Mouse (Mus musculus) megakaryocyte-erythroid progenitor cell, adult 5-6 weeks (primary cell): Measurements from ENCODE around the gene Tmem30c. TPM values are rescaled to one million over a fixed set of nuclear protein-coding genes. Genes with fewer than 3 reads are reported as not detected.
"Not testable (repeated sequence)": the region's sequence is repeated elsewhere in the genome, so short reads cannot be mapped to it uniquely, and the experiment has no call there.

Source experiments
- ATAC-seq: replicated peaks from 2 replicates; pipeline ENCODE4 v1.8.0; 2016; ENCODE audit warnings: mild to moderate bottlenecking, inconsistent platforms; ENCODE audit not compliant: severe bottlenecking, poor library complexity, low FRiP score, low TSS enrichment
- total RNA-seq, 2 experiments: library from RNA; stranded (forward) in 1 of 2; stranded (reverse) in 1 of 2; fragments of 200-1000, 215-1000 nt in 1 of 2; fragments of >200 nt in 1 of 2; fragmentation: Nextera tagmentation in 1 of 2; gene quantifications; 2 replicates each; pipeline ENCODE4 v1.2.3; 2014 to 2017

Tmem30c gene
- total RNA-seq, 2 experiments from 2014 or later, result 0.31 TPM; not detected in 1

GRCm38 (mm10) chr16:57246596-57246995 is 46.1 kb downstream of the Tmem30c start:
- ATAC-seq, result peak; percentile 55; the same call in 1 of the 2 replicates

- ATAC-seq, result peak; percentile 87
Observed at GRCm38 (mm10) chr16:57243858-57244248, 48.8 kb downstream of the Tmem30c start.

GRCm38 (mm10) chr16:57243205-57243857 is 49.3 kb downstream of the Tmem30c start:
- no peak for ATAC-seq

- ATAC-seq, result no peak
Observed at GRCm38 (mm10) chr16:57242857-57243204, 49.8 kb downstream of the Tmem30c start.

GRCm38 (mm10) chr16:57235871-57236510 is 56.7 kb downstream of the Tmem30c start:
- no peak for ATAC-seq

GRCm38 (mm10) chr16:57231937-57232310 is 60.7 kb downstream of the Tmem30c start:
- ATAC-seq, result not testable (repeated sequence)

- ATAC-seq, result peak; percentile 99
Observed at GRCm38 (mm10) chr16:57231089-57231936, 61.4 kb downstream of the Tmem30c start, which contains the start of gene Tbc1d23. TSS of gene Tbc1d23 (minus strand) at chr16:57231504.

GRCm38 (mm10) chr16:57226444-57226843 is 66.2 kb downstream of the Tmem30c start:
- ATAC-seq, result no peak

GRCm38 (mm10) chr16:57220361-57220760 is 72.3 kb downstream of the Tmem30c start:
- ATAC-seq, result no peak

Other genes starting within 250 kb of the Tmem30c start
- not detected in 2 replicates for gene Tmem45a2, start 221.5 kb downstream of the Tmem30c start, total RNA-seq (2014; fragmentation: Nextera tagmentation)
- gene Tmem45a2, start 221.5 kb downstream of the Tmem30c start, total RNA-seq (2017), result not detected in 2 replicates
- 68.5 and 81.7 TPM in 2 replicates for gene Tomm70a, start 171.2 kb downstream of the Tmem30c start, total RNA-seq (2014; fragmentation: Nextera tagmentation)
- gene Tomm70a, start 171.2 kb downstream of the Tmem30c start, total RNA-seq (2017), result 75.8 and 84.1 TPM in 2 replicates
- gene Nit2, start 125.5 kb downstream of the Tmem30c start, total RNA-seq (2014; fragmentation: Nextera tagmentation), result 35.5 and 43.3 TPM in 2 replicates
- gene Nit2, start 125.5 kb downstream of the Tmem30c start, total RNA-seq (2017), result 37.1 and 44.1 TPM in 2 replicates
- gene Tbc1d23, start 61.4 kb downstream of the Tmem30c start, total RNA-seq (2014; fragmentation: Nextera tagmentation), result 22.7 and 31.5 TPM in 2 replicates
- gene Tbc1d23, start 61.4 kb downstream of the Tmem30c start, total RNA-seq (2017), result 7.9 and 42.5 TPM in 2 replicates
- 0.52 and 2.0 TPM in 2 replicates for gene Filip1l, start 60.2 kb upstream of the Tmem30c start, total RNA-seq (2014; fragmentation: Nextera tagmentation)
- 0.30 and 0.89 TPM in 2 replicates for gene Filip1l, start 60.2 kb upstream of the Tmem30c start, total RNA-seq (2017)